Comparison of ENCODE assay signal across 11 mouse cellular contexts in the genomic region with DNA sequence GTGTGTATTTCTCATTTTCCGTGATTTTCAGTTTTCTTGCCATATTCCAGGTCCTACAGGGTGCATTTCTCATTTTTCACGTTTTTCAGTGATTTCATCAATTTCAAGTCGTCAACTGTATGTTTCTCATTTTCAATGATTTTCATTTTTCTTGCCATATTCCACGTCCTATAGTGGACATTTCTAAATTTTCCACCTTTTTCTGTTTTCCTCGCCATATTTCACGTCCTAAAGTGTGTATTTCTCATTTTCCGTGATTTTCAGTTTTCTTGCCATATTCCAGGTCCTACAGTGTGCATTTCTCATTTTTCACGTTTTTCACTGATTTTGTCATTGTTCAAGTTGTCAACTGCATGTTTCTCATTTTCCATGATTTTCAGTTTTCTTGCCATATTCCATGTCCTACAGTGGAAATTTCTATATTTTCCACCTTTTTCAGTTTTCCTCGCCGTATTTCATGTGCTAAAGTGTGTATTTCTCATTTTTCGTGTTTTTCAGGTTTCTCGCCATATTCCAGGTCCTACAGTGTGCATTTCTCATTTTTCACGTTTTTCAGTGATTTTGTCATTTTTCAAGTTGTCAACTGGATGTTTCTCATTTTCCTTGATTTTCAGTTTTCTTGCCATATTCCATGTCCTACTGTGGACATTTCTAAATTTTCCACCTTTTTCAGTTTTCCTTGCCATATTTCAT. TPM values are rescaled to one million over a fixed set of nuclear protein-coding genes. Genes with fewer than 3 reads are reported as not detected.
A peak's percentile ranks its signal among the peaks of the same experiment; 100 is the strongest.
DNase-seq lines count a peak whose midpoint lies in the region; ATAC-seq and TF ChIP-seq lines count a peak whose summit lies in the region.
"Not testable (repeated sequence)": the region's sequence is repeated elsewhere in the genome, so short reads cannot be mapped to it uniquely, and the experiment has no call there.
"Had no signal": no experiment of that assay in that cellular context is flagged by ENCODE, and none has a peak within 500 bp of the region (broad histone marks: within the 10 kb centered on the region; RNA-seq: fewer than 3 reads in every experiment).

No protein-coding gene starts in this region.

- H3K27ac ChIP-seq in midbrain, embryonic 11.5 days (ENCODE audit: low read depth, low read length); spleen, adult 2 months (ENCODE audit: insufficient read depth, low read length): not testable (repeated sequence)

- intact Hi-C loops in gastrocnemius, postnatal 36 days (cut with DNase I); left cerebral cortex, postnatal 10 days (cut with DNase I): not testable (repeated sequence)

- TF ChIP-seq CTCF in spleen, adult 2 months (IDR thresholded peaks at IDR 0.05; ENCODE audit: extremely low read depth, insufficient read depth, insufficient read length, insufficient replicate concordance), result not testable (repeated sequence)

- not testable (repeated sequence) for H3K9ac ChIP-seq in midbrain, embryonic 11.5 days (ENCODE audit: low read length)

- ATAC-seq in midbrain, embryonic 11.5 days (ENCODE audit: low FRiP score), result not testable (repeated sequence)

- not testable (repeated sequence) for H3K36me3 ChIP-seq in midbrain, embryonic 11.5 days (ENCODE audit: control insufficient read depth, insufficient read depth, low read length); spleen, adult 2 months (ENCODE audit: control insufficient read depth, insufficient read depth, low read length)

- WGBS in midbrain, embryonic 11.5 days, result 68% methylated on average over 9 of the region's 13 CpGs
- WGBS in spleen, adult 2 months, result 78% methylated on average over 11 of the region's 13 CpGs

- not testable (repeated sequence) for H3K4me2 ChIP-seq in midbrain, embryonic 11.5 days

- H3K9me3 ChIP-seq in midbrain, embryonic 11.5 days (ENCODE audit: control insufficient read depth, low read length), result not testable (repeated sequence)

- not testable (repeated sequence) for TF ChIP-seq POLR2A in spleen, adult 2 months (IDR thresholded peaks at IDR 0.05; ENCODE audit: low read depth, low read length)

- peak; percentile 34 for DNase-seq in WW6 (ENCODE audit: low read depth, low spot score)
- peak; percentile 4 for DNase-seq in embryo, embryonic 10 days (ENCODE audit: low spot score)
- DNase-seq in gastrocnemius, postnatal 36 days, result peak; percentile 54 to 86
- peak; percentile 21 to 71 for DNase-seq in kidney, adult 8-10 months
- DNase-seq in left cerebral cortex, postnatal 10 days (ENCODE audit: extremely low spot score in 1 of 2, low spot score in 2 of 2), result peak; percentile 61 to 86
- DNase-seq in midbrain, embryonic 11.5 days (ENCODE audit: low spot score, missing footprints), result peak; percentile 84
- DNase-seq in spleen, adult 2 months (ENCODE audit: low read depth in 1 of 2, low spot score in 2 of 2), result peak; percentile 28 to 56
- peak; percentile 3 for DNase-seq in yolk sac, embryonic 10.5 days (ENCODE audit: low spot score)

- H3K27me3 ChIP-seq in midbrain, embryonic 11.5 days (ENCODE audit: control insufficient read depth, insufficient read depth, low read length); spleen, adult 2 months (ENCODE audit: control insufficient read depth, insufficient read depth, low read length): not testable (repeated sequence)

- H3K4me3 ChIP-seq in midbrain, embryonic 11.5 days (ENCODE audit: low read depth, low read length); spleen, adult 2 months (ENCODE audit: extremely low read depth, insufficient read depth, insufficient read length): not testable (repeated sequence)

- H3K4me1 ChIP-seq in midbrain, embryonic 11.5 days (ENCODE audit: control insufficient read depth, insufficient read depth, low read length); spleen, adult 2 months (ENCODE audit: control insufficient read depth, insufficient read depth, insufficient read length): not testable (repeated sequence)

RNA-seq across cellular contexts. Expression of gene Gm10718, which starts 0.9 kb away (rescaled TPM):
- total RNA-seq in gastrocnemius, postnatal 36 days (2021), result not detected
- total RNA-seq in left cerebral cortex, postnatal 10 days (2021), result 1 to 10 TPM in 1 of 2 experiments, under 1 TPM in 1; 0.54 to 1.4 TPM
- 0.44 TPM in 1 of 2 replicates, not detected in the other for polyA plus RNA-seq in midbrain, embryonic 11.5 days (2014; fragmentation: Nextera tagmentation; extraction: Ambion mirVana)
- polyA plus RNA-seq in spleen, adult 2 months (2012; rRNA removed), result not detected in 2 replicates
- polyA plus RNA-seq: heart, embryonic 11.5 days had no signal

RNA-seq across cellular contexts. Expression of gene Gm10717, which starts 2.8 kb away (rescaled TPM):
- total RNA-seq in gastrocnemius, postnatal 36 days (2021), result not detected
- under 1 TPM in 1 of 2 experiments, not detected in 1; 0.73 TPM for total RNA-seq in left cerebral cortex, postnatal 10 days (2021)
- 0.26 TPM in 1 of 2 replicates, not detected in the other for polyA plus RNA-seq in midbrain, embryonic 11.5 days (2014; fragmentation: Nextera tagmentation; extraction: Ambion mirVana)
- polyA plus RNA-seq in spleen, adult 2 months (2012; rRNA removed), result not detected in 2 replicates
- polyA plus RNA-seq: embryonic facial prominence, embryonic 13.5 days; heart, embryonic 11.5 days had no signal

RNA-seq across cellular contexts. Expression of gene Gm10719, which starts 5.3 kb away (rescaled TPM):
- under 1 TPM in 1 of 2 experiments, not detected in 1; 0.54 TPM for total RNA-seq in gastrocnemius, postnatal 36 days (2021)
- not detected for total RNA-seq in left cerebral cortex, postnatal 10 days (2021)
- 0.29 and 0.37 TPM in 2 replicates for polyA plus RNA-seq in midbrain, embryonic 11.5 days (2014; fragmentation: Nextera tagmentation; extraction: Ambion mirVana)
- not detected in 2 replicates for polyA plus RNA-seq in spleen, adult 2 months (2012; rRNA removed)
- polyA plus RNA-seq: embryonic facial prominence, embryonic 13.5 days; heart, embryonic 11.5 days had no signal

RNA-seq across cellular contexts. Expression of gene Gm10720, which starts 7.0 kb away (rescaled TPM):
- not detected for total RNA-seq in gastrocnemius, postnatal 36 days (2021)
- total RNA-seq in left cerebral cortex, postnatal 10 days (2021), result not detected
- polyA plus RNA-seq in midbrain, embryonic 11.5 days (2014; fragmentation: Nextera tagmentation; extraction: Ambion mirVana), result not detected in 2 replicates
- polyA plus RNA-seq in spleen, adult 2 months (2012; rRNA removed), result not detected in 2 replicates
- total RNA-seq: adrenal gland, postnatal 10 days had no signal
- polyA plus RNA-seq: embryonic facial prominence, embryonic 13.5 days; heart, embryonic 11.5 days had no signal

RNA-seq across cellular contexts. Expression of gene Gm10721, which starts 9.5 kb away (rescaled TPM):
- not detected for total RNA-seq in gastrocnemius, postnatal 36 days (2021)
- total RNA-seq in left cerebral cortex, postnatal 10 days (2021), result 1 to 10 TPM in 1 of 2 experiments, not detected in 1; 1.4 TPM
- not detected in 2 replicates for polyA plus RNA-seq in midbrain, embryonic 11.5 days (2014; fragmentation: Nextera tagmentation; extraction: Ambion mirVana)
- polyA plus RNA-seq in spleen, adult 2 months (2012; rRNA removed), result not detected in 2 replicates
- polyA plus RNA-seq: embryonic facial prominence, embryonic 13.5 days; heart, embryonic 11.5 days had no signal

Comparison
In these comparisons a context has a peak if more than half of its experiments do, and no peak if none do; other contexts are left out.
1. DNase-seq: peak in every context shown above with its lines; median percentile 84 in midbrain, embryonic 11.5 days; 74 in left cerebral cortex, postnatal 10 days; 70 in gastrocnemius, postnatal 36 days; 46 in kidney, adult 8-10 months; 42 in spleen, adult 2 months; 34 in WW6; 4 in embryo, embryonic 10 days; 3 in yolk sac, embryonic 10.5 days.